Mouse (Mus musculus): Measurements from ENCODE around the gene Cacna2d4.
"Not testable (repeated sequence)": the region's sequence is repeated elsewhere in the genome, so short reads cannot be mapped to it uniquely, and the experiment has no call there.

Gene Cacna2d4

DNA sequence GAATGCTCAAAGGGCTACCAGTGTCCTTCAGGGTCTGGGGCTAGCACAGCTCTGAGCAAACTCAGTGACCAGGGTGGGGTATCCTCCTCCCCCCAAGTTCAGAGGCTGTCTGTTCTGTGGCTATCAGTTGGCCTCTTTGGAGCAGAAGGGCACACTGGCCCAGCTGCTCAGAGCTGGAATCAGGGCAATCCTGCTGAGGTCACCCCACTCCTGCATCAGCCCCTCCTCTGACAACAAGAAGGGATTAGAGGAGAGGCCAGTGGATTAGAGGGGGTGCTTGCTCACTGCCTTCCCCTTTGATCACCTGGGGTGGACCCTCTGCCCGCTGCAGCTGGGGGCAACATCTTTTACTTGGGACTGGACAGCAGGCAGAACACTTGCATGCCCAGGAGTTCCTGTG is at the start of gene Cacna2d4:
TSS of gene Cacna2d4 (plus strand) at position 286 of the 400 bp plus-strand sequence.
- no peak for DNase-seq (ENCODE audit: low spot score)

DNA sequence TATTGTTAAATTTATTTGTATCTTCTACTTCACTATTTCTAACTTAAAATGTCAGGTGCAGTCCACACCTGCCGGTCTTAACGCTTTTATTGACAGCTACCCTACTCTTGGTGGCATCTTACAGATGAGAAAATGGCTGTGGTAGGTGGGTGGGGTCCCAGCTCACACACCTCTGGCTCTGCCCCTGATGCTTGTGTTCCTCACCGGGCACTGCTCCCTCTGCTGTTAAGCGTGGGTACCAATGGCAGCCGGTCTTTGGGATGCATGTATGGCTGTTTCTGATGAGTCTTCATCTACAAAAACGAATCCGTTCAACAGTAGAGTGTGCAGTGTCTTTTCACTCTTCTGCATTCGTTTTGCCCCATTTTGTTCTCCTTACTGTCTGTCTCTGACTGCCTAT is 49.7 kb upstream of the Cacna2d4 start:
- no peak for DNase-seq (ENCODE audit: low spot score)

GRCm38 (mm10) chr6:119187631-119188030 is 48.7 kb upstream of the Cacna2d4 start:
- DNase-seq (ENCODE audit: low spot score), result no peak

- no peak for DNase-seq (ENCODE audit: low spot score)
Measured at GRCm38 (mm10) chr6:119191478-119191877, 44.8 kb upstream of the Cacna2d4 start.

DNA sequence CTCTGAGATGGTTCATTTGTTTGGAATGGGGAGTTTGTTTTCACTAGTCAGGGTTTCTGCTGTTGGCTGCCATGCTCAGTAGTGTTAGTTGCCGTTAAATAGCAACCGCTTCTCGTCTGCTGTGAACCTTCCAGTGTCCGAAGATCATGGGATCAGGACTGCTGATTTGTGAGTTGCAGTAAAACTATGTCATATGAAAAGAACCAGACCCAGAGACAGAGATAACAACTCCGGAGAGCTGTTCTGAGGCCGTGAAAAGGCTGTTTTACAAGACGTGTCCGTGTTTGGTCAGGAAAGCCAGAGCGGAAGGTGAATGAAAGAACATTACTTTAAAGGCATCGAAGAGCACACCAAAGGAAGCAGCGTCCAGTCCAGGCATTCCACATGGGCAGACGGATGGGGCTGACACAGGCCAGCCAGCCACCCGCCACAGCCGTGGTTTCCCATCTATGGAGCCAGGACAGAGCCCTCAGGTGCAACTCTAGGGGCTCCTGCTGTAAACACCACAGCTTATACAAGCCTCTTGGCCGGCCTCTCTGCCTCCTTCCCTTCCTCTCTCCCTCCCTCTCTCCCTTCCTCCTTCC is 42.7 kb upstream of the Cacna2d4 start:
- no peak for DNase-seq (ENCODE audit: low spot score)

GRCm38 (mm10) chr6:119194161-119194560 is 42.2 kb upstream of the Cacna2d4 start:
- no peak for DNase-seq (ENCODE audit: low spot score)

- DNase-seq (ENCODE audit: low spot score), result no peak
Measured at GRCm38 (mm10) chr6:119194601-119195000, 41.7 kb upstream of the Cacna2d4 start.

DNA sequence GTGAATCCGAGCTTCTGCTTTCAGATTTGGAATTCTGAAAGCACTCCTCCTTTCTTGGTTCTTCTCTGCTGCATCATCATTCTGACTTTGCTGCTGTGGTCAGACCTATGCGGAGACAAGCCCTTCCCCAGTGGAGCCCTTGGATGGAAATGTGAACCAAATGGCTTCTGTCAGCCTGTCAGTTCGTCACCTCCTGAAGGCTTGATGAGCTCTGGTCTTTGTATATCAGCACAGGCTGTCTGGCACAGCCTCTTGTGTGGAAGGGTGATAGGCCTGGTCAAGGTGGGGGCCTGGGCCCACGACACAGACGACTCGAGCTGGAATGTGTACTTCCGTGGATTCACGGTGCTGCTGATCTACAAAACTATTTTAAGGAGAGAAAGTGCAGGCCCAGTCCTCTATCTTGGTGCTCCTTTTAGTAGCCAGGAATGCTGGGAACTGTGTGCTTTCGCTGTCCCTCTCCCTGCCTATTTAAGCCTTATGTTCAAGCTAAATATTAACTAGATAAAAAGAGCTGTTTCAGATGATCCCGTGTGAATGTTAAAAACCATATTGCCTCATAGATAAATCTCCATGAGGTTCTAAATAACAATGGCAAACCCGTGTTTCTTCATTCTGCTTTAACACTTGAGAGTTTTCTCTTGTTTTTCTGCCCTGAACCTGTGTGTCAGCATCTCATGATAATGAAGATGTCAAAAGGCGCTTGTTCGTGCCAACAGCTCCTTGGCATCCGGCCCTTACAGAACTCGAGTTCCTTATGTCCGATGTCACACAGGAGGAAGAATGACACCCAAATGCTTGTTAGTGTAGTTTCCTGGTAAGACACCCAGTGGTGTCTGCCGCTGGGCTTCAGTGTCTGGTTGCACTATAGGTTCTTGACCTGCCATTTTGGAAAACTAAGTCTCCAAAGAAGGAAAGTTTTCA is 39.7 kb upstream of the Cacna2d4 start, which contains the start of gene Cacna1c:
TSS of gene Cacna1c (minus strand) at position 37 of the 924 bp plus-strand sequence.
- no peak for DNase-seq (ENCODE audit: low spot score)

DNA sequence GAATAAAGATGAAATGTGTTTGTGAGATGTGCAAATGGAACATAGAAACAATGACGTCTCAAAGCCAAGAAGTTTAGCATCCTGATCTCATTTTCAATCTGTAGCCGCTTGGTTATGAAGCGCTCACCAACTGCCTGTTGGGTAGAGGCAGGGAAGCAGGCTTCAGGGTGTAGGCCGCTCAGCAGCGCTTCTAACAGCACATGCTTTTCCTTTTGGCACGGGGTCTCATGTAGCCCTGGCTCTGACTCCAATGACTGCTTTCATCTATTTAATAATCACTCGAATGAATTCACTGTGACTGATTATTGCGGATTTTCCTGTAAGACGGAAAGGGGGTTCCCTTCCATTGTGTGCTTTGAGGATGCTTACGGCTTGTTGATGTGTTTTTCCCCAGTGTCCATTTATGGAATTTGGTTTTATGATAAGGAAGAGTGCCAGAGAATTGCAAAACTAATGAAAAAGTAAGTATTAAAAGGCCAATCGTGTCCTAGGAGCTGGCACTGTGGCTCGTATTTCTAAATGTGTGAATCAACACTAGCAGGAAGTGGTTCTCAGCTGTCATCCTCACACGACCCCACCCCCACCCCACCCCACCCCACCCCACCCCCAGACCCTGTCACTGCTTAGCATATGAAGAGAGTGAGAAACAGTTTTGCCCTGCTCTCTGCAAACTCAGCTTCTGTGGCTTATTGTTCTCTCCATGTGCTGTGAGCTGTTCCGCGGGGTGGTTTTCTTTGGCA is 37.6 kb upstream of the Cacna2d4 start:
- no peak for DNase-seq (ENCODE audit: low spot score)

DNA sequence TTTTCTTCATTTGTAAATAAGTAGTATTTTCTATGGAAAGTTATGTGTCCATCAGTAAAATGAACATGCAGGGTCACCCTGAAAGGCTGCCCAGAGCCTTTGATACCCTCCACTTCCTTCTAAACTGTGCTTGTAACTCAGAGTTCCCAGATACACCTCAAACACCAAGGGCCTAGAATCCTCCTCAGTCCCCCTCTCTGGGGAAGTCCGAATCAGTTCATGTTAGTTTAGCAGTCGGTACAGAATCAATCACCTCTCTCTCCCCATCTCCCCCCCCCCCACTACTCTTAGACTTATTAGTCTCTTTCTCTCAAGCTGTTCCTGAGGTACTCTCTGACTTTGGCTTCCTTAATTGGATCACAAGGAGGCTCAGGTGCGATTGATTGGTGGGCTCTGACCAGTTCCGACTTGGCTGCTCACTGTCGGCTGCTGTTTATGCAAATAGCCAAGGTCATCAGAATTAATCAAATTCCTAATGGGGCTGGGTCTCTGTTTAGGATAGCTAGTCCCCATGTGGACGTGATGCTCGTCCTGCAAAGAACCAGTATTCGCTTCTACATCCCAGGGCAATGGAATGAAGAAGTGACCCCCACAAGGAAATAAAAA is 36.9 kb upstream of the Cacna2d4 start:
- no peak for DNase-seq (ENCODE audit: low spot score)

GRCm38 (mm10) chr6:119200362-119200761 is 36.0 kb upstream of the Cacna2d4 start:
- DNase-seq (ENCODE audit: low spot score), result no peak

- DNase-seq (ENCODE audit: low spot score), result no peak
Measured at GRCm38 (mm10) chr6:119201575-119201974, 34.8 kb upstream of the Cacna2d4 start.

GRCm38 (mm10) chr6:119204286-119204685 is 32.0 kb upstream of the Cacna2d4 start:
- no peak for DNase-seq (ENCODE audit: low spot score)

DNA sequence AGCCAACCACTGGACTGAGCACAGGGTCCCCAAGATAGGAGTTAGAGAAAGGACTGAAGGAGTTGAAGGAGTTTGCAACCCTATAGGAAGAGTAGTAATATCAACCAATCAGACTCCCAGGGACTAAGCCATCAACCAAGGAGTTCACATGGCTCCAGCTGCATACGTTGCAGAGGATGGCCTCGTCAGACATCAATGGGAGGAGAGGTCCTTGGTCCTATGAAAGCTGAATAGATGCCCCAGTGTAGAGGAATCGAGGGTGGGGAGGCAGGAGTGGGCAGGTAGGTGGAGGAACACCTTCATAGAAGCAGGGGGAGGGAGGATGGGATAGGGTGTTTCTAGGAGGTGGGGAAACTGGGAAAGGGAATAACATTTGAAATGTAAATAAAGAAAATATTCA is 31.4 kb upstream of the Cacna2d4 start:
- no peak for DNase-seq (ENCODE audit: low spot score)

- not testable (repeated sequence) for DNase-seq (ENCODE audit: low spot score)
Measured at GRCm38 (mm10) chr6:119206006-119206405, 30.3 kb upstream of the Cacna2d4 start.

DNA sequence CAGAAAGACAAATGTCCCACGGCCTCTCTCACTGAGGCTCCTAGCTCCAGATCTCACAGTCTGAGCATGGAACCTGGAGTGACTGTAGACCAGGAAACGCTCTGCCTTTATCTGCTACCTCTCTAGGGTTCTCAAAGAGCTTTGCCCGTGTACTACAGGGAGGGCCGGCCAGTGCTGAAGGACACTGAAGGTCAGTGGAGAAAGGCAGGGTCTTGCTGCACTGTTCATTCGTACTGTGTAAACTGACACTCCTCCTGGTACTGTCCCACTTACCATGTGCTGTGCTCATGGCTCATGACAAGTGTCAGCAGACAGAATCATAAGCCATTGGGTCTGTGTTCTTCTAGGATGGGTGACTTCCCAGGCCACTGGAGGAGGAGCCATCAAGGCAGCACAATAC is 23.0 kb upstream of the Cacna2d4 start:
- DNase-seq (ENCODE audit: low spot score), result no peak

DNA sequence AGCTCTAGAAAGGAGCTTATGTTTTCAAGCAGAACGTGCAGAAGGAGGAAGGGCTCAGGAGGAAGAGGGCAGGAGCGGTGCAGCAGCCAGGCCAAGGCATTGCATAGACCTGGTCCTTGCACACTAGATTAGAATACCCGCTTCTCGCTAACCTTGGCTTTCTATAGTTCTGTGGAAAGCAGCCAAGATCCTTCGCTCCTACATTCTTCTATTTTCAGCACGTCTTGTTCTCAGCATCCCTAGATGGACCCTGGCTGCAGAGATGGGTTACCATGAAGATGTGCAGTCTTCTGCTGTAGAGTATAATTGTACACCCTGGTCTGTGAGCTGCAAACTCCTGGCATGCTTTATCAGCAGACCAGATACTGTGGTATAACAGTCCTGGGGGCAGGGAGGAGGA is 22.1 kb upstream of the Cacna2d4 start:
- no peak for DNase-seq (ENCODE audit: low spot score)

DNA sequence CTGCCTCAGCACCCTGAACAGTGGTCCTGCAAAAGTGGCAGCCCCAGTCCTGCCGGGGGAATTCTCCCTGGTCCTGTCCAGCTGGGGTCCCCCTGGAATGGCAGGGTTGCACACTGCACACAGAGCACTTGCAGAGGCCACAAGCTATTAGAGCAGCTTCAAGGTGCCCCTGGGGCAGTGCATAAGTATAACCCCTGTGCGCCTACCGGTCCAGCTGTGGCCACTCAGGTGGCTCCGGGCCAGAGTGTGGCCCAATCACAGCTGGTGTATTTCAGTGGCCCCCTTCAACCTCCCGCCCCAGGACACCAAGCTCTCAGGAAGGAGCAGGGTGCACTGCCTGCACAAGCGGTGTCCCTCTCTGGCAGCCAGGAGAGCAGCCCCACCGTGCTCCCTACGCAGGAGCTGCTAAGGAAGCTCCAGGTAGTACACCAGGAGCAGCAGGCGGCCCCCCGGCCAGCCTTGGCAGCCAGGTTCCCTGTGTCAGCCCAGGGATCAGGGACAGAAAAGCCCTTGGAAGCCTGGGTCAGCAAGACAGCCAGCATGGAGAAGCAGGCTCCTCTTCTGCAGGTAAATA is 21.2 kb upstream of the Cacna2d4 start:
- no peak for DNase-seq (ENCODE audit: low spot score)

DNA sequence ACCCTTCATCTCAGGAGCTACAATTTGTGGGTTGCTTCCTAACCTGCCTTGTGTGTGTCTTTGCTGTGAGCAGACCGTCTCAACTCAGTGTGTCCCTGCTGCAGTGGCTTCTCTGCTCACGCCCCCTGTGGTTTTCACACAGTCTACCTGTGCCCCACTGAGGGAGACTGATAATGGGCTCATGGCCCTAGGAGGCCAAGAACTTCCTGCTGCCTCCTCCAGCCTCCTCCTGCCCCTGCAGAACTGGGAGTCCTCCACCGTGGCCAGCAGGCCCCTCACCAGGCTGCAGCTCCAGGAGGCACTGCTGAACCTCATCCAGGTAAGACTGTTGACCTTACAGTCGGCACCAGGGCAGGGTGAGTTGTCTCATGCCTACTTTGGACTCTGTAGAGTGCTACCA is 18.7 kb upstream of the Cacna2d4 start:
- no peak for DNase-seq (ENCODE audit: low spot score)

- DNase-seq (ENCODE audit: low spot score), result no peak
Measured at GRCm38 (mm10) chr6:119218591-119218990, 17.7 kb upstream of the Cacna2d4 start.

- DNase-seq (ENCODE audit: low spot score), result no peak
Measured at GRCm38 (mm10) chr6:119219237-119219870, 17.0 kb upstream of the Cacna2d4 start.

All from urinary bladder, postnatal 14 days (tissue).